Mouse (Mus musculus) testis, postnatal 10 days (tissue): ENCODE data around the gene Mfsd5.

ENCODE experiments used
- DNase-seq: peaks from one replicate; pipeline ENCODE4 v3.0.0; 2021; ENCODE audit warnings: low spot score

The Mfsd5 gene

DNA sequence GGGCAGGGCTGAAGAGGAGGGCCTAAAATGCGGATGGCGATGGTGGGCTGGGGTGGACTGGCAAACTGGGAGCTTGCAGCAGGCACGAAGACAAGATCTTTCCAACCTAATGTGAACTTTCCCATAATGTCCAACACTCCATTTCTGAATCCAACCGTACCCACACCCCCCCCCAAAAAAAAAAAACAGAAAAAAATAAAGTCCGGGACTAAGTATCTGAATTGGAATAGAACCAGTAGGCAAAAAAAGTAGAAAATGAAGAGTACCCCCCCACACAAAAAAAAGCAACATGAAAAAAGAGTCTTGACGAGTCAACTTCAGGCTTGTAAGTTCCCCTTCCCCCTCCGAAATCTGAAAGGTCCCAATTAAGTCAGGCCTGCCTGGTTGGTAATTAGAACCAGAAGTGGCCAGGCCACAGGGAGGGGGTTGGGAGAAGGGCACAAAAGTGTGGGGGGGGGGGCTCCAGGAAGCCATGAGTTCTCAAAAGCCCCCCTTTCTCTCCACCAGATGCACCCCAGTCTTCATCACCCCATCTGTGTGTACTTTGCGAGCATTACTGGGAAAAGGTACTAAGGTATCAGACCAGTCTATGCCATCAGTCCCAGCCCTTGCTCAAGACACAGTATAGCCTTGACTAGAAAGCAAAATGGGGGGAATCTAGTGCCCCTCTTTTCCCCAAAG, 31.0 kb upstream of the Mfsd5 start:
- DNase-seq: no peak

DNA sequence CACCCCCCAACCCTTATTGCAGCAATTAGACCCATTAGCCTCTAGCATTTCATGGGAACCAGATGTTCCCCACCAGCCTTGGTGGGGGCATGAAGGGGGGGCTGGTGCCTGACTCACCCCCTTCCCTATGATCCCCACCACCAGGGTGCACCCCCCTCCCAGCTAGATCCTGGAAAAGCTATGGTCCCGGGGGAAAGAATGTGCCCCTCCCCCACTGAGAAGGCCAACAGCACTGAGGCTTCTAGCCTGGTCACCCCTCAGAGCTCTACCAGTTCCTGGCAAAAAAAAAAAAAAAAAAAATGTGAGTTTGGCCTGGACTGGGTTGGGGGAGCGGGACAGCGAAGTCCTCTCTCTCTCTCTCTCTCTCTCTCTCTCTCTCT, 30.5 kb upstream of the Mfsd5 start:
- peak; percentile 62 for DNase-seq

DNA sequence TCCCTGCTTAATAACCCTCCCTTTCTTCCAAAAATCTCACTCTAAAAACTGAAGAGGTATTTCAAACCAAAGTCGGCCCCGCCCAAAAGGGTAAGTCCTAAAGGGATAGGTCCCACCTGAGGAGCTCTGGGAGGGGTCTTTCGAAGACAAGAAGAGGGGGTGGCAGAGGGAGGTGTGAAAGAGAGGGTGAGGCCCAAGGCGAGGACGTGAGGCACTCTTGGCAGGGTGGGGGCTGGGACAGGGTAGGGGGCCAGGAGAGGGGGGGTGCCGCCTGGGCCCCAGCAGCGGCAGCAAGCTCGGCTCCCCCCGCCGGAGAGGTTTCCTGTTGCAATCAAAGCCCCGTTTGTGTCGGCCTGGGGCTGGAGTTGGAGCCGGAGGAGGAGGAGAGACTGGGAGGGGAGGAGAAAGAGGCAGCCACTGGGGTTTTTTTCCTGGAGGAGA, 30.0 kb upstream of the Mfsd5 start:
- peak; percentile 55 for DNase-seq

DNA sequence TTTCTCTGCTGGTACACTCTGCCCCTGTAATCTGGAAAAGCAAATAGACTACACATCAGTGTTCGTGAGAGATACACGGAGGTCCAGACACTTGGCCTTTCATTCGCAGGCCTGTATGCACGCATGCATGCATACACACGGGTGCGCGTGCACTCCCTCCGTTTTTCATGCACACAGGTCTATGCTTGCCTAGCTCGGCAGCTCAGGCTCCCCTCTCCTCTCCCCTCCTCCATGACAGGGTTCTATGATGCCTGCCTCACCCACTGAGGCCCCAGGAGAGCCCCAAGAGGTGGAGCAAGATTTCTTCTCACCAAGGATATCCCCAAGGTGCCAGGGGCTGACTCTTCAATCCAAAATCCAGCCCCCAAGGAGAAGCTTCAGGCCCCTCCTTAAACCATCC, 29.3 kb upstream of the Mfsd5 start:
- no peak for DNase-seq

DNA sequence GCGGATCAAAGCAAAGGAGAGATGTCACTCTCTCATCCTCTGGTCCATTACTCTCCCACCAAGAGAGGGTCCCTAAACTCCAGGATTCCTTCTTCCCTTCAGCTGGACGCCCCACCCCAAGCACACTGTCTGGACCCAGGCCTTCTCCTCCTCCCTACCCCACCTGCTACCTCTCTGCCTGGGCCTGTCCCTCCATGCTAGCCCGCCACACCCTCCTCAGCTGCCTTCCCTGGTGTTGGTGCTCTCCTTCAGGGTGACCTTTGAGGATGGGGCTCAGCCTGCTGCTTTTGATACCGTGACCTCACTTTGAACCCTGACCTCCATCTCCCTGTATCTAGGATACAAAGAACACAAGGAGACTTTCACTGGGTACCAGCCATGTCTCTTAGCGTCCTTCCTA, 28.7 kb upstream of the Mfsd5 start:
- DNase-seq: no peak

DNA sequence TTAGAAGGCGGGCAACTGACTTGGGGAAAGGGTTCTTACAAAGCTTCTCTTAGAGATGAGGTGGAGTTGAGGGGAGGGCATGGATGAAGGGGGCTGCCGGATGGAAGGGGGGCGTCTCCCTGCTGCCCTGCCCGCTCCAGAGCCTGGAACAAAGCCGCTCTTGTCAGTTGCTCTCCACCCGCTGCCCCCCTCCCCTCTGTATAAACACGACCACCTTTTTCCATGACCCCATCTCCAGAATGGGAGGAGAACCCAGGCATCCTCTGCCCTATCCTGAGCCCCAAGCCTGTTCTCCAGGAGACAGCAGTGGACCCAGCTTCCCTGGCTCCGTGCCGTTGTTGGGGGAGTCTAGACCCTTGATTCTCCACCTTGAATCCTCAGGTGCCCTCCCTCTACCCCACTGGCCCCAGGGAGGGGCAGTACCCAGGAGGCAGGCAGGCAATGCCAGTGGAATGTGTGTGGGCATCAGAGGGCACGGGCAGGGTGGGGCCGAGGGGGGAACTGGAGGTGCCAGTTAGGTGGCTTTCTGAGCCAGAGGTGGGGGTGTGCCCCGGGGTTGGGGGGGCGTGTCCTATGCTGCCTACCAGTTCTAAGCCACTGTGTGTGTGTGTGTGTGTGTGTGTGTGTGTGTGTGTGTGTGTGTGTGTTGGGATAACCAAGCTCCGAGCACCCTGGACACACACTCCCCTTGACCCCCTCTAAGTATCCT, 23.6 kb upstream of the Mfsd5 start:
- no peak for DNase-seq

DNA sequence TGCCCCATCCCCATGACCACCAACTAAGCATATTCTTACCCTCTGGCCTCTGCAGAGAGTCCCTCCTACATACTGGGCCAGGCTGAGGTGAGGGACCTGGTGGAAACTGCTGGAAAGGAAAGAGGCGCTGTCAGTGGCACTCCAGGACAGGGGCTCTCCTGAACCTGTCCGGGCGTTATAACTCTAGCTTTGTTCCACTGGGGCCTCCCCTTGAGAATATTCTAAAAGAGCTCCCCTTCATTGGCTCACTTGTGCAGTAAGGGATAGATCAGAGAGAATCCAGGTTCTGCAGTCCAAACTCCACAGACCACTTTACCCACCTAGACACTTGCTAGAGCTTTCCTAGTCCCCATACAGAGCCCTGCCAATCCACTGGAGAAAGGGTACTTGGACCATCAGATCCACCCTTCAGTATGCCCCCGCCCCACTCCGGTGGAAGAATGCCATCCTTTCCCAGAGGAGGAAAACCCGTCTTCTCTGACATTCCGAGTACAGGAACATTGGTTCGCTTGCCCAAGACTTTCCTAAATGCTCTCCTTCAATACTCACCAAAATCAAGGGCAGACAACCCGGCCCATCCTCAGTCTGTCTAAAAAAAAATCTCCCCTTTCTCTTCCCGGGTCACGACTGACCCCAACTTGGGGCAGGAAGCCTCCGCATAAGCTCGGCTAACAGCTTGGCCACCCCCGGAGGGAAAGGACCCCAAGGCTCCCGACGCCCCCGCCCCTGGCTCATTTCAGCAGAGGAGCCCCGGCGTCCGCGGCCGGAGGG, 22.6 kb upstream of the Mfsd5 start:
- no peak for DNase-seq

DNA sequence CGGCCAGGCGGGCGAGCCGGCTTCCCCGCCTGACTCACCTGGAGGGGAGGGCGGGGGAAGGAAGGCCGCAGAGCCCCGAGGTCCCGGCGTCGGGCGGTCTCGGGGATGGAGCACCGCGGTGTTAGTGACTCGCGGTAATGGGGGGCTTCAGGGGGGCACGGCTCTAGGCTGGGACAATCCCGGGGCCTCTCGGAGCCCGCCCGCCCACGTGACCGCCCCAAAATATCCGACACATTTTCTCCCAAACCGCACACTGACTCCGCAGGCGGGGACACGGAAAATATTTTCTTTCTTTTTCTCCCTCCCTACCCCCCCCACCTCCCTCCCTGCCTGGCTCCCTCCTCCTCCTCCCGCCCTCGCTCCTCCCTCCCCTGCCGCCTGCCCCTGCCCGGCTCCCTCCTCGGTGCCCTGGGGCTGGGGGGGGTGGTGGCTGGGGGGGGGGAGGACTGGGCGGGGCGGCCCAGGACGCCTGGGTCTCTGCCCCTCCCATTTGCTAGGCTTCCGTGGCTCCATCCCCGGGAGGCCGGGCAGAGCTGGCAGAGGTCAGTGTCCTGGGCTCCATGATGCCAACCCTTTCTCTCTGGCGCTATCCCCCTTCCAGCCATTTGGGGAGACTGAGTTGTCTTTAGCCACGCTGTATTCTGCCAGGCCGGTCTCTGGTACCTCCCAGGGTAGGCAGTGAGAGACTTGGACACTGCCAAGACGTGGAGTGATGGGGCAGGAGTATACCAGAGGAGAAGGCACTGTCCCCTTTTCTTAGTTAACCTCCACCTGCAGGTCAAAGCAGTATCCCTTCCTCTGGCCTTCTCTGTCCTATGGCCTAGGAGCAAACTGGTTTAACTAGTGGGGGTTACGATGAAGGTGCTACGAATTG, 21.8 kb upstream of the Mfsd5 start, which contains the start of gene Rarg:
Rarg (minus strand) TSS at position 316 of the 874 bp plus-strand sequence.
- peak; percentile 54 for DNase-seq

DNA sequence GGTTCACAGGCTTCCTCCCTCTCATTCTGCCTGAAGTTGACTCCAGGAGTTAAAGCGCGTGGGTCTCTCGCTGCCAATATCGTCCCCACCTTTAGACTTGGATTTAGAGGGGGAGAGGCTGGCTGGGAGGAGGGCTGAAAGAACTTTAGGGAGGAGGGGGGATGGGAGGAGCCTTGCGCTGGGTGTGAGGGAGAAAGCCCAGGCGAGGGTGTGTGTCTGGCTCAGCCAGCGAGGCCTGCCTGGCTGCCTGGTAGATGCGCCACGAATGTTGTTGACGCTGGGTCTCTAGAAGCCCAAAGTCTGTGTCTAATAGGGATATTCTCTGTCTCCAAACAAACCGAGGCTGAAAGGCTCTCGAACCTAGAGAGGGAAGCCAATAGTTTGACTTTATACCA, 21.2 kb upstream of the Mfsd5 start:
- DNase-seq: no peak

DNA sequence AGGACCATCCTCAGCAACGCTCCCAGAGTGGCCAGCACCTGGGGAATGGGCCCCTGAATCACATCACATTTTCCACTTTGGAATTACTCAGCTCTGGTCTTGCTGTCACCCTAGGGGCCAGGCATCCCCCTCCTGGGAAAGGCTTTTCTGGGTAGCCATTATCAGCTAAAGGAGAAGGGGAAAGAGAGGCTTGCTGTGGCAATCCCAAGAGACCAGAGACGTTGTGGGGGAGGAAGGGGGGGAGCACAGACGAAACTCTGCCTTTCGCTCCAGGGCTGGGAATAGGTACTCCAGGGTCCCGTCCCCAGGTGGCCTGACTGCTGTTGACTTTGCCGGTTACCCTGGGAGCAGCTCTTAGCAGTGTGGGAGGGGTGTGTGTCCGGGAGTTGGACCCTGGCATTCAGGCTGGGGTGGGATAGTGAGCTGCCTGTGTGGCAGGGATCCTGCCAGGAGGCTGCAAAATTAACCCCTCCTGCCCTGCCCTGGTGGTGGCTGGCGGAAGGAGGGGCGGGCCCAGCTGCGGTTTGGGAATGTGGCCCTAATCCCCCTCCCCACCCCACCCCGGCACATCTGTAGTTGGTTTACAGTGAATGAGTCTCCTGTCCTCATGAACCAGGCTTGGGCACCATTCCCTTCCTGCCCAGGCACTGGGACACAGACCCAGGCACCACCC, 20.5 kb upstream of the Mfsd5 start:
- DNase-seq: no peak

DNA sequence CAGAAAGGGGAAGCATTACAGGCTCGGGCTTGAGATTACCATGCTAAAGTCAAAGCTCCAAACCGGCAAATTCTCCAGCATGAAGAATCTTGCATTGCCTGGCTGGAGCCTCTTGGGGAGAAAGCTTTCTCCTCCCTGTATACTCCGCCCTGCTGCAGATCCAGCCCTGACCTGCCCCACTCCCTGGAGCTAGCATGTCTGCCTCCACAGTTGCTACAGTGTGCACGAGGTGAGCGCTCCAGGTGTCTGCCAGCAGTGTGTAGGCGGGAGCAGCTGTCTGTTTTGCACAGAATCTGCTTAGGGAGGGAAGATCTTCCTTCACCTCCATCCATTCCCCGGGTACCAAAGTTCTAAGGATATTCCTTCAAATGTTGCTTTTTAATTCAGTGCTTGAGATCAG, 16.7 kb upstream of the Mfsd5 start:
- no peak for DNase-seq

DNA sequence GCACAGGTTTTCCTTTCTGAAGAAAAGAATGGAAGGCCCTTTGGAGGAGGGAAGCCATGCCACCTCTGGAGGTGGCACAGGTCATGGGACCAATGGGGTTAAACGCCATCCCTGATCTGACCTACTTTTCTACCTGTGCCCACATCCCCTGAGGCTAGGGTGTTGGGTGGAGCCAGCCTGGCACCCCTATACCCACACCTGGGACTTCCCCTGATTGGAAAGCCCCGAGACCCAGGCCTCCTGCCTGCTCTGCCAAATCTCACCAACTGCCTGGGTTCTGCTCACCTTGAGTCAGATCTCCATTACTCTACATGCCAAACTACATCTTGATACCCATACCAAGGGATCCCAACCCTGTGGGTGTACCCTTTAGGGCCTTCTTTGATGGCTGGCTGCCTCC, 16.2 kb upstream of the Mfsd5 start:
- no peak for DNase-seq

DNA sequence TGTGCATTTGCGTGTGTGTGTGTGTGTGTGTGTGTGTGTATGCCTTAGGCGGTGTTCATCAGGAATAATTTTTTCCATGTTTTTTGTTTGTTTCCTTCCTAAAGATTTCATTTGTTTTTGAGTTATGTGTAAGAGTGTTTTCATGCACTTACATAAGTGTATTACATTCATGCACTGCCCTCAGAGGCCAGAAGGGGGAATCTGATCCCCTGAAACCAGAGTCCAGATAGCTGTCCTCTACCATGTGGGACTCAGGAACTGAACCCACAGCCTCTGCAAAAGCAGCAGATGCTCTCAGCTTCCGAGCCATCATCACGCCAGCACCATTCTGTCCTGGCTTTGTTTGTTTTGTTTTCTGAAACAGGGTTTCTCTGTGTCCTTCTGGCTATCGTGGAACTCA, 13.7 kb upstream of the Mfsd5 start:
- no peak for DNase-seq

DNA sequence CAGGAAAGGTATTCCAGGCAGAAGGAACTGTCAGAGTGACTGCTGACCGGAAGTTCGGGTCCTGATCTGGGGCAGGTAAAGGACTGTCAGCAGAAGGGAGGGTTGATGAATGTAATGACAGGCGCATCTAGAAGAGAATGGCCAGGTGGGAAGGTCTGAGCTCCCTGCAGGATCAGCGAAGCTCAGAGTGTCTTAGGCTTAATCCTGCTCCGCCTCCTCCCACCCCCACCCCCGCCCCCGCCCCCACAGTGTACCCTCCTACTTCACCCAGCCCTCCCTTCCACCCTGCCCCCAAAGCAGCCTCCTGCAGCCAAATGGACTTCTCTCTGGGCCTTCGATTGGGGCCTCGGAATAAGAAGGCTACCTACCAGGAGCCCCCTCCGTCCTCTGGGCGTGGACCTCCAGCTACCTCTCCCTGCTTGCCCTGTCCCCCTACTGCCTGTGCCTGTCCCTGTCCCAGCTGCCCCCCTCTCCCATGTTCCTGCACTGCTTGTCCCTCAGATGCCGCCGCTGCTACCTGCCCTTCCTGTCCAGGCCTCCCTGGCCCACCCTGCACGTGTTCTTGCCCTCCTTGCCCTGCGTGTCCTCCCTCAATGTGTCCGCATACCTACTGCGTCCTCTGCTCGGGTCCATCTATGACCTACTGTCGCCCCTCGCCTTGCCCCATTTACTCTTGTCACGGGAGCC, 8.8 kb upstream of the Mfsd5 start, which contains the start of gene Gm9918:
Gm9918 (plus strand) TSS at position 290 of the 687 bp plus-strand sequence.
- DNase-seq: no peak

DNA sequence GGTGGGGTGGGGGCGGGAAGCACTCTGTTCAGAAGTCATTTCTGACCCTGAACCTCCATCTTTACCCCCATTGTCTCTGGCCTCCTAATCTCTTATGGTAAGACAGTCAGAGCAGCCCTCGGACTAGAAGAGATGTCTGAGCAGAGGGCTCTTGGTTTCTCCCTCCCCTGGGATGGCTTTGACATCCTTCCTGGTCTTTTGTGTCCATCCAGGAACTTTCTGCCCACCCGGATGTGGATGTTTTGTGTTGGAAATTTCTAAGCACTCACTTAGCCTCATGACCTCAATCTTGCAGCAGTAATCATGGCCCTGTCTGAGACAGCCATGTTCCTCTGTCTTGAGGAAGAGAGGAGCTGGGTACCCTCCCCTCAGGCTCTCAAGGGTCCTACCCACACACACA, 7.8 kb upstream of the Mfsd5 start:
- DNase-seq: no peak

DNA sequence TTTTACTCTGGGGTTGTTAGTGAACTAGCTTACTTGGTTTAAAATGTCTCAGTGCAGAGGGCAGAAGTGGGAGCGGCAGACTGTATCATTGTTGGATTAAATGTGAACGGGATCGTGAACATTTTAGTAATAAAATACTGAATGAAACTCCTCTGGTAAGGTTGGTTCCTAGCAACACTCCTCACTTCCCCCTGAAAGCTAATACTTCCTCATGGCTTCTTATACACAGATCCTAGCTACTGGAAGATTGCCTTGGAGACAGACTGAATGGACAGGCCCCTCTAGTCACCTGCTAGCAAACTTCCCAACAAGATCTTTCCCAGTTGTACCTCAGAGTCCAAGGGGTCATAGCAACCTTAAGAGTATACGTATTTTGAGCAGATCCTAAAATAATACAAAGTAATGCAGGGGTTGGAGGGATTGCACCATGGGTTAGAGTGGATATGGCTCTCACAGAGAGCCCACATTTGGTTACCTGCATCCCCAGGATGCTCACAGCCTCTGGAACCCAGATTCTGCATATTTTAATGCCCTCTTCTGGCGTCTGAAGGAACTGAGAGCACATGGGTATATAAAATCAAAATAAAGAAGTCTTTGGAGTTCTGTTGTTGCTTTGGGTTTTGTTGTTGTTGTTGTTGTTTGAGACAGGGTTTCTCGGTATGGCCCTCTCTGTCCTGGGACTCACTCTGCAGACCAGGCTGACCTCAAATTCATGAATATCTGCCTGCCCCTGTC, 5.1 kb upstream of the Mfsd5 start:
- DNase-seq: no peak

DNA sequence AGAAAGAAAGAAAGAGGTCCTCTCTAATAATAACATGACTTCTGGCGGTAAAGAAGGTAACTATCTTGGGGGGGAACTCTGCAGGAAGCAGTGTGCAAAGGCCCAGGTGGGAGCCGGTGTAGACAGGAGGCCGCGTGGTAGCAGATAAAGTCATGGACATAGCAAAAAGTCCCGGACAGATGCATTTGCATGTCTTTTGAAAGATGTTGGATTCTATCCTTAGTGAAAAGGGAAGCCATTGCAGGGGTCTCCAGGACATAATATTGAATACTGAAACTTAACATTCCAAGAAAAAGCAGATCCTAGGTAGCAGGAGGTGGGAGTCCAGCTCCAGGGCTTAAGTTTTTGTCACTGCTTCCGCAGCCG, 545 bp upstream of the Mfsd5 start:
- no peak for DNase-seq

DNA sequence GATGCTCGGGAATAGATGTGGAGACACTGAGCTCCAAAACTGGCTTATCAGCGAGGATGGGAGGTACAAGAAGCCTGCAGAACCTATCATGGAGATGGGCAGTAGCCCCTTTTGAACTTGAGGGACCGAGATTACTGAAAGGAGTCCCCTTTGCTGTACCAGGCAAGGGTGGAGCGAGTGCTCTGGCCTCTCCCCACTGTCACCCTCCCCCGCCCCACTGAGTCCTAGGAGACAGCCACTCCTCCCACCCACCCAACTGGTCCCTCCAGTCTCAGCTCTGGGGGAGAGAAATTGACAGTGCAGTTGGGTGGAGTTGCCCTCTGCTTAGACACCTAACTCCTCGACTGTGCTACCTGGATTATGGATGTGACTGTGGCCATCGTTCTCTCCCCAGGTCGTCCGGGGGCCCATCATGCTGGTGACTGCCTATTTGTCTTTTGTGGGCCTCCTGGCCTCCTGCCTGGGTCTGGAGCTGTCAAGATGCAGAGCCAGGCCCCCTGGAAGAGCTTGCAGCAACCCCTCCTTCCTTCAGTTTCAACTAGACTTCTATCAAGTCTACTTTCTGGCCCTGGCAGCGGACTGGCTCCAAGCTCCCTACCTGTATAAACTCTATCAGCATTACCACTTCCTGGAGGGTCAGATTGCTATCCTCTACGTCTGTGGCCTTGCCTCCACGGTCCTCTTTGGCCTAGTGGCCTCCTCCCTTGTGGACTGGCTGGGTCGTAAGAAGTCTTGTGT, 698 bp downstream of the Mfsd5 start:
- DNase-seq: no peak

DNA sequence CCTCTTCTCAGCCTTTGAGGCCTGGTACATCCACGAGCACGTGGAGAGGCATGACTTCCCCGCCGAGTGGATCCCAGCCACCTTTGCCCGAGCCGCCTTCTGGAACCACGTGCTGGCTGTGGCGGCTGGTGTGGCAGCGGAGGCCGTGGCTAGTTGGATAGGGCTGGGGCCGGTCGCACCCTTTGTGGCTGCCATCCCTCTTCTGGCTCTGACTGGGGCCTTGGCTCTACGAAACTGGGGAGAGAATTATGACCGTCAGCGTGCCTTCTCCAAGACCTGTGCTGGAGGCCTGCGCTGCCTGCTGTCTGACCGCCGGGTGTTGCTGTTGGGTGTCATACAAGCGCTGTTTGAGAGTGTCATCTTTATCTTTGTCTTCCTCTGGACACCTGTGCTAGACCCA, 1.4 kb downstream of the Mfsd5 start:
- DNase-seq: no peak
